Mouse (Mus musculus) heart, embryonic 16.5 days (tissue): ENCODE measurements around the gene Ankrd27. TPM values are rescaled to one million over a fixed set of nuclear protein-coding genes. Genes with fewer than 3 reads are reported as not detected.

Experiments
- ATAC-seq: fragments of 200-750 bp; cut with Nextera tagmentation; replicated peaks from 2 replicates; pipeline ENCODE4 v1.8.0; 2017; ENCODE audit warnings: moderate number of reproducible peaks; ENCODE audit not compliant: insufficient read depth, low FRiP score; ENCODE audit errors: extremely low read depth
- H3K27ac ChIP-seq: fragments of 300-500 bp; sonication (generic); 2 replicates; pipeline ENCODE4 v1.5.1; 2014; ENCODE audit warnings: mild to moderate bottlenecking, low read length, control low read depth, moderate library complexity
- H3K27me3 ChIP-seq: fragments of 300-500 bp; sonication (generic); 2 replicates; pipeline ENCODE4 v1.6.1; 2014; ENCODE audit warnings: low read length, mixed read lengths; ENCODE audit not compliant: control insufficient read depth, insufficient read depth
- H3K36me3 ChIP-seq: fragments of 300-500 bp; sonication (generic); 2 replicates; pipeline ENCODE4 v1.6.1; 2014; ENCODE audit not compliant: control insufficient read depth, insufficient read depth
- H3K4me1 ChIP-seq: fragments of 300-500 bp; sonication (generic); 2 replicates; pipeline ENCODE4 v1.6.1; 2014; ENCODE audit warnings: low read length, mixed read lengths; ENCODE audit not compliant: control insufficient read depth, insufficient read depth
- H3K4me2 ChIP-seq: fragments of 300-500 bp; sonication (generic); 2 replicates; pipeline ENCODE4 v1.6.1; 2014; ENCODE audit warnings: low read depth, mild to moderate bottlenecking, control low read depth, low read length
- H3K4me3 ChIP-seq: fragments of 300-500 bp; sonication (generic); 2 replicates; pipeline ENCODE4 v1.5.1; 2014; ENCODE audit warnings: mild to moderate bottlenecking, control low read depth, low read length
- H3K9ac ChIP-seq: fragments of 300-500 bp; sonication (generic); 2 replicates; pipeline ENCODE4 v1.6.1; 2014; ENCODE audit warnings: low read length, control low read depth
- H3K9me3 ChIP-seq: fragments of 300-500 bp; sonication (generic); replicated peaks from 2 replicates; pipeline ENCODE4 v1.6.1; 2016; ENCODE audit warnings: low read length; ENCODE audit not compliant: control insufficient read depth
- WGBS: fragments of 180-500 bp; shearing (Covaris S2); extraction: QIAGEN DNeasy Blood & Tissue Kit; methylation state at CpG from one replicate; pipeline ENCODE4 v1.1.7; 2014; 5-methylcytosine and 5-hydroxymethylcytosine counted together
- polyA plus RNA-seq: library from polyadenylated mRNA; unstranded; fragments of >200 nt; fragmentation: Nextera tagmentation; extraction: Ambion mirVana; gene quantifications from 2 replicates; pipeline ENCODE4 v1.2.1, GENCODE M21; 2015

Ankrd27 gene
- polyA plus RNA-seq, 1 experiment from 2014 or later, result 20.4 TPM

DNA sequence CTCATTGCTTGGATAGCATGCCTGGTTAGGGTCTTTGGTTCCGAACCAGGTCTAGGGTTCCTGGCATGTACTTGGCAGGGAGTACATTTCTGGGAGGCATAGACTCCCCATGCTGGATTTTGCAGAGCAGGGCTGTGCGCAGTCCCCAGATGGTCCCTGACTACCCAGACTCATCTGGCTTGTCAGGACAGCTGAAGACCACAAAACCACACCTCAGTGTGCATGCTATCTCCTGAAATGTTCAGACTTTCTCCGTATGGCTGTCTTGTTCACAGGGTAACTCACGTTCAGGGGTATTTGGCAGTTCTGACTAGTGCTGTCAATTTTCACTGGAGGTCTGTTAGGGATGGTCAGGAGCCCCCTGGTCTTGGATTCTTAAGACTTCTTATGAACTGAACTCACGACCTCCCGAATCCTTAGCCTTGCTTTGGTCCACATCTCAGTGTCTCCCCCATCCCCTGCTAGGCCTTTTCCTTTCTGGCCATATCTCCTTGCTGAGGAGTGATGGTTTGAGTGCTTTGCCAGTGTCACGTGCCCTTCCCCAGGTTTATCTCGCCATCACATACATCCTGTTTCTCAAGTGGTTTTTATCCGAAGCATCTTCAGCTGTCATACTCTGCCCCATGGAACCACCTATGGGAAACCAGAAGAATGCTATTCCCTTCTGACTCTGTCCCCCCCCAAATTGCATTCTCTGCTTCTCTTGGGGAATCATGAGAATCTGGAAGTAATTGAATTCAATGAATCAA is 2.8 kb downstream of the Ankrd27 start:
- Histone ChIP-seq H3K4me1 (peaks cover 21% of the 10 kb centered on the region), H3K4me2 (no peak overlapping the region), H3K36me3 (peaks cover 10% of the 10 kb centered on the region), H3K27me3 (peaks cover under 1% of the 10 kb centered on the region; the same call in 1 of the 2 replicates), H3K9ac (no peak overlapping the region), H3K9me3 (no peaks in the 10 kb centered on the region), H3K27ac (no peak overlapping the region), H3K4me3 (no peak overlapping the region)
- ATAC-seq, result no peak
- 75% methylated on average over 9 of the region's 9 CpGs for WGBS

DNA sequence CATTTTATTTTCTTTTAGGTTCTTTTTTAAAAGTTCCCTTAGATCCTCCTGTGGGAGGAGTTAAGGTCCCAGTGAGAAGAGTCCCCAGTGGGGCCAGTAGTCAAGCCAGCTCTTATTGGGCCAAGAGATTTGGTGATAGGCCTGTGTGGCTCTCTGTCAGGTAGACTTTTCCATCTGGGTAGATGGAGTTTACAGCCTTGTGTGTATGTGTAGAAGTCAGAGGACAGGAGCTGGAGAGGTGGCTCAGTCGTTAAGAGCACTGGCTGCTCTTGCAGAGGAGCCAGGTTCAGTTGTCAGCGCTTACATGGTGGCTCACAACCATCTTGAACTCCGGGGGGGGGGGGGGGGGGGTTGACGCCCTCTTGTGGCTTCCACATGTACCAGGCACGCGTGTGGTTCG is 3.4 kb downstream of the Ankrd27 start:
- 75% methylated on average over 6 of the region's 7 CpGs for WGBS
- no peak for ATAC-seq
- Histone ChIP-seq H3K27ac (no peak overlapping the region), H3K9ac (no peak overlapping the region), H3K4me3 (no peak overlapping the region), H3K4me2 (no peak overlapping the region), H3K9me3 (no peaks in the 10 kb centered on the region), H3K4me1 (peaks cover 17% of the 10 kb centered on the region), H3K36me3 (peaks cover 13% of the 10 kb centered on the region), H3K27me3 (no peaks in the 10 kb centered on the region)

- H3K4me2 ChIP-seq, result no peak overlapping the region
- H3K36me3 ChIP-seq, result peaks cover 16% of the 10 kb centered on the region
- no peaks in the 10 kb centered on the region for H3K27me3 ChIP-seq
- peak overlapping the region; percentile 59 for H3K27ac ChIP-seq
- H3K9me3 ChIP-seq, result no peaks in the 10 kb centered on the region
- H3K9ac ChIP-seq, result no peak overlapping the region
- ATAC-seq, result no peak
- WGBS, result 82% methylated on average over 10 of the region's 10 CpGs
- H3K4me3 ChIP-seq, result no peak overlapping the region
- H3K4me1 ChIP-seq, result peaks cover 17% of the 10 kb centered on the region
These were observed 4.7 kb downstream of the Ankrd27 start for GRCm38 (mm10) chr7:35590731-35591191.

DNA sequence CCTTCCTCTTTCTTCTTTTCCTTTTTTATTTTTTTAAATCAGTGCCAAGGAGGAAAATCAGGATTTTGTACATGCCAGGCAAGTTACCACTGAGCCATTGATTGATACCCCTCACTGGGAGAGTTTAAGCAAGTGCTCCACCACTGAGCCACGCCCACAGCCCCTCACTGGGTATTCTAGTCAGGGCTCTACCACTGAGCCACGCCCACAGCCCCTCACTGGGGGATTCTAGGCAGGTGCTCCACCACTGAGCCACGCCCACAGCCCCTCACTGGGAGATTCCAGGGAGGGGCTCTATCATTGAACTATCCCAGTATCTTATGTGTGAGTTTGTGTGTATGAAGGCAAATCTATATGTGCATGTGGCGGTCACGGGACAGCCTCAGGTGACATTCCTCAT is 8.3 kb downstream of the Ankrd27 start:
- ATAC-seq, result no peak
- no peaks in the 10 kb centered on the region for H3K27me3 ChIP-seq
- no peak overlapping the region for H3K27ac ChIP-seq
- H3K9ac ChIP-seq, result no peak overlapping the region
- 0 out of 2 replicates have a peak, but pooled peaks cover 2% of the 10 kb centered on the region for H3K4me1 ChIP-seq
- no peaks in the 10 kb centered on the region for H3K9me3 ChIP-seq
- H3K4me2 ChIP-seq, result no peak overlapping the region
- H3K36me3 ChIP-seq, result peaks cover 16% of the 10 kb centered on the region
- WGBS, result 88% methylated on average over 5 of the region's 5 CpGs
- no peak overlapping the region for H3K4me3 ChIP-seq

DNA sequence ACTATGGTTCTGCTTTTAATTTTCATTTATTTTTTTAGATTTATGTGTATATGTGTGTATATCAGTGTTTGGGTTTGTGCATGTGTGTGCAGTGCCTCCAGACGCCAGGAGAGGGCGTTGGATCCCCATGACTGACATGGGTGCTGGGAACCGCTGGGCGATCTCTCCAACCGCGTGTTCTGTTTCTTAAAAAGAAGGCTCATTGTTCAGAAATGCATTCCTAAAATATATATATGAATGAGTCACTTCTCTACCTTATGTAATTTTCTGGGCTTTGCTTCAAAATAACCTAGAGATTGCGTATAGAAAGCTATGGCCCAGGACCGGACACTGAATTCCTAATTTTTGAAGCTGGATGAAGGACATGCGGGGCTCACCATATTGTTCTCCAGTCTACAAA is 13.4 kb downstream of the Ankrd27 start:
- no peak overlapping the region for H3K4me2 ChIP-seq
- 87% methylated on average over 9 of the region's 9 CpGs for WGBS
- H3K27ac ChIP-seq, result no peak overlapping the region
- H3K4me3 ChIP-seq, result no peak overlapping the region
- H3K4me1 ChIP-seq, result no peaks in the 10 kb centered on the region
- H3K27me3 ChIP-seq, result no peaks in the 10 kb centered on the region
- H3K9me3 ChIP-seq, result no peaks in the 10 kb centered on the region
- no peak for ATAC-seq
- no peak overlapping the region for H3K9ac ChIP-seq
- H3K36me3 ChIP-seq, result peaks cover 21% of the 10 kb centered on the region

DNA sequence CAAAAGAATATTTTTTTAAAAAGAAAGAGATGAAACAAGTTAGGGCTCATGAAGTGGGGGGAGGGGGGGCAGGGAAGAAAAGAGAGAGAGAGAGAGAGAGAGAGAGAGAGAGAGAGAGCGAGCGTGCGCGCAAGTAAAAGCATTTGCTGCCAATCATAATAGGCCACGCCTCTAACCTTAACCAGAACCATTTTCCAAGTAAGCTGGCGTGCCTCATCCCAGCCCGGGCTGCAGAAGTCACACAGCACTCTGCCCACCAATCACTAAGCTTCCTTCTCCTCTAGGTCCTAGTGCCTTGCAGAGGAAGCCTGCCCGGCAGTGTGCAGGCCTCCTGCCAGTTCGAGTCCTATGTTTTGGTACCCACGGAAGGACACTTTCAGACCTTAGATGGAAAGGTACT is 14.0 kb downstream of the Ankrd27 start:
- peaks cover 21% of the 10 kb centered on the region for H3K36me3 ChIP-seq
- no peak overlapping the region for H3K4me2 ChIP-seq
- 89% methylated on average over 10 of the region's 10 CpGs for WGBS
- no peaks in the 10 kb centered on the region for H3K4me1 ChIP-seq
- no peak overlapping the region for H3K27ac ChIP-seq
- H3K9ac ChIP-seq, result no peak overlapping the region
- no peak overlapping the region for H3K4me3 ChIP-seq
- H3K27me3 ChIP-seq, result no peaks in the 10 kb centered on the region
- no peak for ATAC-seq
- H3K9me3 ChIP-seq, result no peaks in the 10 kb centered on the region

DNA sequence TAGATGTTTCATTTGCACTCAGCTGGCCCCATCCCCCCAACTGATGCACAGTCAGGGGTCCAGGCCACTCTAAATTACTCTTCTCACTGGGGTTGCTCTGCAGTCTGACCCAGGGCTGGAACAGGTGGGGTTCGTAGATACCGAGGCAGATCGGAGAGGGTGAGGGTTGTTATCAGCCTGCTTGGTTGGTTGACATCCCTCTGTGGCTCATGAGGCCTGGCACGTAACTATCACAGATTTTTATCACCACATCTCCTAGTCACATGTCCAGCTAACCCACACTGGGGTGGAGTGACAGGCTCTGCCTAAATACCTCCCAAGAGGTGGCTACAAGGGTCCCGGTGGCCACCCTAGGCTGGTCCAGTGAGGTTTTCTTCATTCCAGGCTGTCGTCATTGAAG is 15.1 kb downstream of the Ankrd27 start:
- Histone ChIP-seq H3K27me3 (no peaks in the 10 kb centered on the region), H3K4me1 (no peaks in the 10 kb centered on the region), H3K27ac (no peak overlapping the region), H3K36me3 (peaks cover 17% of the 10 kb centered on the region), H3K9ac (no peak overlapping the region), H3K4me3 (no peak overlapping the region), H3K9me3 (no peaks in the 10 kb centered on the region), H3K4me2 (no peak overlapping the region)
- ATAC-seq, result no peak
- WGBS, result 75% methylated on average over 6 of the region's 6 CpGs

- Histone ChIP-seq H3K9ac (no peak overlapping the region), H3K36me3 (peaks cover 24% of the 10 kb centered on the region), H3K27me3 (no peaks in the 10 kb centered on the region), H3K4me3 (no peak overlapping the region), H3K4me1 (no peaks in the 10 kb centered on the region), H3K9me3 (no peaks in the 10 kb centered on the region), H3K4me2 (no peak overlapping the region), H3K27ac (no peak overlapping the region)
- 94% methylated on average over 5 of the region's 5 CpGs for WGBS
- no peak for ATAC-seq
These were observed 16.7 kb downstream of the Ankrd27 start for GRCm38 (mm10) chr7:35602766-35603165.

DNA sequence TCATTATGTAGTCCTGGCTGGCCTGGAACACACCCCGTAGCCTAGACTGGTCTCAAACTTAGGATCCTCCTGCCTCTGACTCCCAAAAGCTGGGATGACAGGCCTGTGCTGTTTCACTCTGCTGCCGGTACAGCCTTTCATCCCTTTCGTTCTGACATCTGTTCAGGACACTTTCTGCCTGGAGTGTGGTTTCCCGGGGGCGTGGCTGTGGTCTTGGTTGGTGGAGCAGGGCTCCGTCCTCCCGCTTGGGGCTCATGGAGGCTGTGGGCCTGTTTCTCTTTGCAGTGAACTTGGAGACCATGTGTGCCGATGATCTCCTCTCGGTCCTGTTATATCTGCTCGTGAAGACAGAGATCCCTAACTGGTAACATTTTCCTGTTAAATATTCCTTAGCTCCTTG is 20.8 kb downstream of the Ankrd27 start:
- WGBS, result 82% methylated on average over 10 of the region's 10 CpGs
- H3K27ac ChIP-seq, result no peak overlapping the region
- no peaks in the 10 kb centered on the region for H3K27me3 ChIP-seq
- ATAC-seq, result no peak
- H3K4me3 ChIP-seq, result no peak overlapping the region
- H3K4me2 ChIP-seq, result no peak overlapping the region
- H3K9ac ChIP-seq, result no peak overlapping the region
- H3K4me1 ChIP-seq, result no peaks in the 10 kb centered on the region
- H3K36me3 ChIP-seq, result peaks cover 54% of the 10 kb centered on the region
- H3K9me3 ChIP-seq, result no peaks in the 10 kb centered on the region
